Mouse (Mus musculus) liver, adult 2 months (tissue): Measurements from ENCODE around the gene Timp2.

ENCODE experiments used
- CTCF ChIP-seq: fragments of 200-500 bp; IDR thresholded peaks from 2 replicates; pipeline ENCODE4 v1.5.1; 2011; ENCODE audit warnings: low read depth, low read length, control low read depth
- POLR2A ChIP-seq: fragments of 200-500 bp; IDR thresholded peaks from 2 replicates; pipeline ENCODE4 v1.6.1; 2011; ENCODE audit warnings: low read length, control low read depth; ENCODE audit not compliant: insufficient read depth; ENCODE audit errors: extremely low read depth

- no peak for TF ChIP-seq POLR2A
- no peak for TF ChIP-seq CTCF
Measured at GRCm38 (mm10) chr11:118326491-118326890, 29.0 kb downstream of the Timp2 start.
